Mouse (Mus musculus) hindbrain, embryonic 11.5 days (tissue): Measurements from ENCODE around the gene Cfap57. TPM values are rescaled to one million over a fixed set of nuclear protein-coding genes. Genes with fewer than 3 reads are reported as not detected.
A peak's percentile ranks its signal among the peaks of the same experiment; 100 is the strongest.
"Not testable (repeated sequence)": the region's sequence is repeated elsewhere in the genome, so short reads cannot be mapped to it uniquely, and the experiment has no call there.

Experiments used
- ATAC-seq: fragments of 200-750 bp; cut with Nextera tagmentation; 2 replicates; pipeline ENCODE4 v1.8.0; 2017; ENCODE audit warnings: mild to moderate bottlenecking, moderate TSS enrichment, moderate library complexity; ENCODE audit not compliant: low FRiP score
- DNase-seq: peaks from one replicate; pipeline ENCODE4 v3.0.0-alpha.2; 2015; ENCODE audit warnings: low spot score
- H3K27ac ChIP-seq: fragments of 300-500 bp; sonication (generic); 2 replicates; pipeline ENCODE4 v1.5.1; 2014; ENCODE audit warnings: mild to moderate bottlenecking, low read depth, low read length
- H3K27me3 ChIP-seq: fragments of 300-500 bp; sonication (generic); 2 replicates; pipeline ENCODE4 v1.6.1; 2014; ENCODE audit warnings: mild to moderate bottlenecking, low read length, moderate library complexity, mixed read lengths; ENCODE audit not compliant: control insufficient read depth, insufficient read depth
- H3K36me3 ChIP-seq: fragments of 300-500 bp; sonication (generic); 2 replicates; pipeline ENCODE4 v1.6.1; 2014; ENCODE audit warnings: mild to moderate bottlenecking, low read length, moderate library complexity, mixed read lengths; ENCODE audit not compliant: control insufficient read depth, insufficient read depth
- H3K4me1 ChIP-seq: fragments of 300-500 bp; sonication (generic); replicated peaks from 2 replicates; pipeline ENCODE4 v1.6.1; 2014; ENCODE audit warnings: low read length, mixed read lengths; ENCODE audit not compliant: control insufficient read depth, insufficient read depth
- H3K4me2 ChIP-seq: fragments of 300-500 bp; sonication (generic); replicated peaks from 2 replicates; pipeline ENCODE4 v1.6.1; 2014; ENCODE audit warnings: mild to moderate bottlenecking, low read depth, low read length
- H3K4me3 ChIP-seq: fragments of 300-500 bp; sonication (generic); 2 replicates; pipeline ENCODE4 v1.5.1; 2014; ENCODE audit warnings: low read depth, low read length
- H3K9ac ChIP-seq: fragments of 300-500 bp; sonication (generic); 2 replicates; pipeline ENCODE4 v1.6.1; 2014; ENCODE audit warnings: low read depth, low read length
- H3K9me3 ChIP-seq: fragments of 300-500 bp; sonication (generic); 2 replicates; pipeline ENCODE4 v1.6.1; 2016; ENCODE audit warnings: low read length; ENCODE audit not compliant: control insufficient read depth
- WGBS: fragments of 180-500 bp; shearing (Covaris S2); extraction: QIAGEN DNeasy Blood & Tissue Kit; methylation state at CpG from one replicate; pipeline ENCODE4 v1.1.7; 2014; 5-methylcytosine and 5-hydroxymethylcytosine counted together
- polyA plus RNA-seq: library from polyadenylated mRNA; unstranded; fragments of >200 nt; fragmentation: Nextera tagmentation; extraction: Ambion mirVana; gene quantifications from 2 replicates; pipeline ENCODE4 v1.2.1, GENCODE M21; 2014

The Cfap57 gene
- polyA plus RNA-seq, 1 experiment from 2014 or later: 1.5 TPM

GRCm38 (mm10) chr4:118518208-118518607, 102.4 kb downstream of the Cfap57 start:
- no peak for ATAC-seq
- Histone ChIP-seq H3K27ac (no peak overlapping the region), H3K4me1 (no peaks in the 10 kb centered on the region), H3K4me3 (no peak overlapping the region), H3K4me2 (no peak overlapping the region), H3K36me3 (no peaks in the 10 kb centered on the region), H3K9me3 (no peaks in the 10 kb centered on the region), H3K27me3 (0 out of 2 replicates have a peak, but pooled peaks cover 2% of the 10 kb centered on the region), H3K9ac (no peak overlapping the region)
- 76% methylated on average over 5 of the region's 5 CpGs for WGBS
- no peak for DNase-seq

GRCm38 (mm10) chr4:118517497-118518146, 103.0 kb downstream of the Cfap57 start:
- DNase-seq: no peak
- Histone ChIP-seq H3K4me3 (no peak overlapping the region), H3K36me3 (no peaks in the 10 kb centered on the region), H3K9me3 (no peaks in the 10 kb centered on the region), H3K27ac (no peak overlapping the region), H3K27me3 (0 out of 2 replicates have a peak, but pooled peaks cover 2% of the 10 kb centered on the region), H3K4me2 (no peak overlapping the region), H3K4me1 (no peaks in the 10 kb centered on the region), H3K9ac (peak overlapping the region; percentile 3; the same call in 1 of the 2 replicates)
- peak; percentile 40; the same call in 1 of the 2 replicates for ATAC-seq
- WGBS: 36% methylated on average over 15 of the region's 16 CpGs

GRCm38 (mm10) chr4:118516699-118517496, 103.7 kb downstream of the Cfap57 start:
- no peak overlapping the region for H3K4me2 ChIP-seq
- no peak overlapping the region for H3K27ac ChIP-seq
- DNase-seq (peak; percentile 19), ATAC-seq (0 out of 2 replicates have a peak, but pooled peaks have one; percentile 45)
- no peaks in the 10 kb centered on the region for H3K9me3 ChIP-seq
- no peaks in the 10 kb centered on the region for H3K4me1 ChIP-seq
- H3K36me3 ChIP-seq: no peaks in the 10 kb centered on the region
- H3K9ac ChIP-seq: peak overlapping the region; percentile 3; the same call in 1 of the 2 replicates
- H3K4me3 ChIP-seq: no peak overlapping the region
- 26% methylated on average over 20 of the region's 20 CpGs for WGBS
- 0 out of 2 replicates have a peak, but pooled peaks cover 2% of the 10 kb centered on the region for H3K27me3 ChIP-seq

- H3K4me1 ChIP-seq: no peaks in the 10 kb centered on the region
- no peak for ATAC-seq
- 11% methylated on average over 6 of the region's 6 CpGs for WGBS
Measured at GRCm38 (mm10) chr4:118509050-118509449, 111.5 kb downstream of the Cfap57 start.

GRCm38 (mm10) chr4:118507171-118507570, 113.4 kb downstream of the Cfap57 start:
- H3K4me3 ChIP-seq, H3K4me1 ChIP-seq, H3K9ac ChIP-seq, H3K9me3 ChIP-seq, H3K4me2 ChIP-seq, DNase-seq, ATAC-seq, H3K27me3 ChIP-seq, H3K36me3 ChIP-seq, H3K27ac ChIP-seq: not testable (repeated sequence)
- 88% methylated on average over 1 of the region's 1 CpGs for WGBS

More at GRCm38 (mm10) chr4:118509050-118509449, 111.5 kb downstream of the Cfap57 start:
- Histone ChIP-seq H3K4me3 (no peak overlapping the region), H3K27me3 (no peaks in the 10 kb centered on the region), H3K9ac (no peak overlapping the region), H3K27ac (no peak overlapping the region), H3K4me2 (no peak overlapping the region), H3K36me3 (no peaks in the 10 kb centered on the region), H3K9me3 (no peaks in the 10 kb centered on the region)
- DNase-seq: peak; percentile 16

- H3K4me1 ChIP-seq: no peaks in the 10 kb centered on the region
- ATAC-seq (no peak), DNase-seq (no peak)
- H3K9ac ChIP-seq: no peak overlapping the region
- no peaks in the 10 kb centered on the region for H3K27me3 ChIP-seq
- no peak overlapping the region for H3K27ac ChIP-seq
- H3K36me3 ChIP-seq: no peaks in the 10 kb centered on the region
- no peaks in the 10 kb centered on the region for H3K9me3 ChIP-seq
- 83% methylated on average over 3 of the region's 3 CpGs for WGBS
- H3K4me2 ChIP-seq: no peak overlapping the region
- H3K4me3 ChIP-seq: no peak overlapping the region
Measured at GRCm38 (mm10) chr4:118505551-118505950, 115.0 kb downstream of the Cfap57 start.

Other genes with a start within 250 kb of the Cfap57 start
- gene Szt2, start 211.5 kb downstream of the Cfap57 start, polyA plus RNA-seq: 9.3 and 12.9 TPM in 2 replicates
- gene Med8, start 211.4 kb downstream of the Cfap57 start, polyA plus RNA-seq: 154 and 158 TPM in 2 replicates
- gene Elovl1, start 192.7 kb downstream of the Cfap57 start, polyA plus RNA-seq: 42.1 and 46.8 TPM in 2 replicates
- gene Cdc20, start 183.4 kb downstream of the Cfap57 start, polyA plus RNA-seq: 236 and 259 TPM in 2 replicates
- gene Mpl, start 163.3 kb downstream of the Cfap57 start, polyA plus RNA-seq: 1.3 and 1.5 TPM in 2 replicates
- gene Tie1, start 130.7 kb downstream of the Cfap57 start, polyA plus RNA-seq: 8.8 and 12.2 TPM in 2 replicates
- 0.77 and 2.1 TPM in 2 replicates for gene 2610528J11Rik, start 93.8 kb downstream of the Cfap57 start, polyA plus RNA-seq
- gene Tmem125, start 76.7 kb downstream of the Cfap57 start, polyA plus RNA-seq: 0.40 and 0.46 TPM in 2 replicates
- 192 and 193 TPM in 2 replicates for gene Ebna1bp2, start within 50 bp of the Cfap57 start, polyA plus RNA-seq
- not detected in 2 replicates for gene Olfr62, start 38.2 kb upstream of the Cfap57 start, polyA plus RNA-seq
- not detected in 2 replicates for gene Olfr1342, start 72.0 kb upstream of the Cfap57 start, polyA plus RNA-seq
- not detected in 2 replicates for gene Olfr1341, start 82.7 kb upstream of the Cfap57 start, polyA plus RNA-seq
- gene Olfr1340, start 99.4 kb upstream of the Cfap57 start, polyA plus RNA-seq: not detected in 2 replicates
- not detected in 2 replicates for gene Olfr1339, start 111.4 kb upstream of the Cfap57 start, polyA plus RNA-seq
- not detected in 2 replicates for gene Olfr1338, start 138.0 kb upstream of the Cfap57 start, polyA plus RNA-seq
- gene Olfr1337, start 161.8 kb upstream of the Cfap57 start, polyA plus RNA-seq: not detected in 2 replicates
- not detected in 2 replicates for gene Olfr1335, start 189.2 kb upstream of the Cfap57 start, polyA plus RNA-seq
- not detected in 2 replicates for gene Olfr1333, start 215.5 kb upstream of the Cfap57 start, polyA plus RNA-seq
- not detected in 2 replicates for gene Olfr1331, start 243.9 kb upstream of the Cfap57 start, polyA plus RNA-seq